Mouse (Mus musculus): ENCODE measurements around the gene 5830411N06Rik. TPM values are rescaled to one million over a fixed set of nuclear protein-coding genes. Genes with fewer than 3 reads are reported as not detected.

The 5830411N06Rik gene
- polyA plus RNA-seq, 1 experiment from 2014 or later, result 0.06 TPM

- no peaks in the 10 kb centered on the region for H3K27me3 ChIP-seq (ENCODE audit: control insufficient read depth, insufficient read depth, low read depth, low read length)
- no peak overlapping the region for H3K9ac ChIP-seq (ENCODE audit: low read length)
- no peak overlapping the region for H3K27ac ChIP-seq (ENCODE audit: low read length)
- H3K4me2 ChIP-seq (ENCODE audit: low read depth, low read length), result no peak overlapping the region
- no peak overlapping the region for H3K4me3 ChIP-seq (ENCODE audit: low read length)
- no peaks in the 10 kb centered on the region for H3K36me3 ChIP-seq (ENCODE audit: control insufficient read depth, insufficient read depth, low read length)
- H3K4me1 ChIP-seq (replicated peaks; ENCODE audit: control insufficient read depth, insufficient read depth, low read length), result no peaks in the 10 kb centered on the region
- no peaks in the 10 kb centered on the region for H3K9me3 ChIP-seq (ENCODE audit: control insufficient read depth, low read length)
- no peak for ATAC-seq (ENCODE audit: low read depth)
- 76% methylated on average over 13 of the region's 13 CpGs for WGBS
Observed at GRCm38 (mm10) chr7:140224209-140224608, 22.9 kb upstream of the 5830411N06Rik start.

- no peaks in the 10 kb centered on the region for H3K36me3 ChIP-seq (ENCODE audit: control insufficient read depth, insufficient read depth, low read length)
- H3K27me3 ChIP-seq (ENCODE audit: control insufficient read depth, insufficient read depth, low read depth, low read length), result no peaks in the 10 kb centered on the region
- 78% methylated on average over 13 of the region's 13 CpGs for WGBS
- no peaks in the 10 kb centered on the region for H3K4me1 ChIP-seq (replicated peaks; ENCODE audit: control insufficient read depth, insufficient read depth, low read length)
- H3K4me3 ChIP-seq (ENCODE audit: low read length), result no peak overlapping the region
- H3K4me2 ChIP-seq (ENCODE audit: low read depth, low read length), result no peak overlapping the region
- no peak overlapping the region for H3K27ac ChIP-seq (ENCODE audit: low read length)
- ATAC-seq (ENCODE audit: low read depth), result no peak
- H3K9me3 ChIP-seq (ENCODE audit: control insufficient read depth, low read length), result no peaks in the 10 kb centered on the region; the same call in 1 of the 2 replicates
- H3K9ac ChIP-seq (ENCODE audit: low read length), result no peak overlapping the region
Observed at GRCm38 (mm10) chr7:140228476-140228875, 18.6 kb upstream of the 5830411N06Rik start.

DNA sequence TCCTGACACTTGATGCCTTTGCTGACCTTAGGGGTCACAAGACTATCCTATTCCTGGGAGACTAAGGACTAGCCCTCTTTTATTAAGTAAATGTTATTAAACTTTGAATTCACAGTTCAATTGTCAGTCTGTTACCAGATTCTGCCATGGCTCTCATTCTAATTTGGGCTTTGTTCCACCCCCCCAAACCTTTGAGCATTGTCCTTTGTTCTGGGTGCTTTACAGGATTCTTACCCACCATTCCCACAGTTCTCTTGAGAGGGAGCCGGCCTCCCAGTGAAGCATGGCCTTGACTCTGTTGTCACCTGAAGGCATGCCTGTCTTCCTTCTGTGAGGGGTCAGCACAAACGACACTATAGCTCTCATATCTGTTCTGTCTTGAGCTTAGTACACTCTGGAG, 16.1 kb upstream of the 5830411N06Rik start:
- Histone ChIP-seq H3K36me3 (ENCODE audit: control insufficient read depth, insufficient read depth, low read length) (no peaks in the 10 kb centered on the region), H3K9ac (ENCODE audit: low read length) (no peak overlapping the region), H3K4me1 (replicated peaks; ENCODE audit: control insufficient read depth, insufficient read depth, low read length) (no peaks in the 10 kb centered on the region), H3K4me3 (ENCODE audit: low read length) (no peak overlapping the region), H3K9me3 (ENCODE audit: control insufficient read depth, low read length) (no peaks in the 10 kb centered on the region; the same call in 1 of the 2 replicates), H3K27ac (ENCODE audit: low read length) (no peak overlapping the region), H3K27me3 (ENCODE audit: control insufficient read depth, insufficient read depth, low read depth, low read length) (no peaks in the 10 kb centered on the region), H3K4me2 (ENCODE audit: low read depth, low read length) (no peak overlapping the region)
- 72% methylated on average over 2 of the region's 2 CpGs for WGBS
- no peak for ATAC-seq (ENCODE audit: low read depth)

- H3K4me3 ChIP-seq (ENCODE audit: low read length), result no peak overlapping the region
- WGBS, result 98% methylated on average over 3 of the region's 3 CpGs
- no peaks in the 10 kb centered on the region for H3K36me3 ChIP-seq (ENCODE audit: control insufficient read depth, insufficient read depth, low read length)
- H3K9me3 ChIP-seq (ENCODE audit: control insufficient read depth, low read length), result no peaks in the 10 kb centered on the region; the same call in 1 of the 2 replicates
- no peaks in the 10 kb centered on the region for H3K4me1 ChIP-seq (replicated peaks; ENCODE audit: control insufficient read depth, insufficient read depth, low read length)
- no peak overlapping the region for H3K9ac ChIP-seq (ENCODE audit: low read length)
- ATAC-seq (ENCODE audit: low read depth), result no peak
- H3K27ac ChIP-seq (ENCODE audit: low read length), result no peak overlapping the region
- no peaks in the 10 kb centered on the region for H3K27me3 ChIP-seq (ENCODE audit: control insufficient read depth, insufficient read depth, low read depth, low read length)
- no peak overlapping the region for H3K4me2 ChIP-seq (ENCODE audit: low read depth, low read length)
Observed at GRCm38 (mm10) chr7:140233696-140234095, 13.4 kb upstream of the 5830411N06Rik start.

GRCm38 (mm10) chr7:140253780-140254299, 6.8 kb downstream of the 5830411N06Rik start:
- 80% methylated on average over 7 of the region's 7 CpGs for WGBS
- H3K27me3 ChIP-seq (ENCODE audit: control insufficient read depth, insufficient read depth, low read depth, low read length), result no peaks in the 10 kb centered on the region
- no peak for ATAC-seq (ENCODE audit: low read depth)
- H3K9ac ChIP-seq (ENCODE audit: low read length), result no peak overlapping the region
- H3K4me3 ChIP-seq (ENCODE audit: low read length), result no peak overlapping the region
- no peaks in the 10 kb centered on the region for H3K4me1 ChIP-seq (replicated peaks; ENCODE audit: control insufficient read depth, insufficient read depth, low read length)
- no peaks in the 10 kb centered on the region for H3K36me3 ChIP-seq (ENCODE audit: control insufficient read depth, insufficient read depth, low read length)
- no peak overlapping the region for H3K4me2 ChIP-seq (ENCODE audit: low read depth, low read length)
- no peaks in the 10 kb centered on the region for H3K9me3 ChIP-seq (ENCODE audit: control insufficient read depth, low read length)
- H3K27ac ChIP-seq (ENCODE audit: low read length), result no peak overlapping the region

DNA sequence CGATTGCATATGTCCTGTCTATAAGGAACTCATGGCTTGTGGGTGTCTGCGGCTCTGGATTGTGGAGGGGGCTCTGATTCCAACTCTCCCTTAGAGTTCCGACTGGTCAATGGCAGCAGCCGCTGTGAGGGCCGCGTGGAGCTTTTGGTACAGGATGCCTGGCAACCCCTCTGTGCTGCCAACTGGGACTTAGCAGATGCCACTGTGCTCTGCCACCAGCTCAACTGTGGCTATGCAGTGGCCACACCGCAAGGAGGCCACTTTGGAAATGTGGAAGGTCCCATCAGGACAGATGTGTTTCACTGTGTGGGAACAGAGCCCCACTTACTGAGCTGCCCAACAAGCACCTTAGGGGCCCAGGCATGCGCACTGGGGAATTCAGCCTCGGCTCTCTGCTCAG, 48.7 kb downstream of the 5830411N06Rik start:
- H3K4me2 ChIP-seq (ENCODE audit: low read depth, low read length), result no peak overlapping the region
- H3K9me3 ChIP-seq (ENCODE audit: control insufficient read depth, low read length), result no peaks in the 10 kb centered on the region
- H3K27ac ChIP-seq (ENCODE audit: low read length), result no peak overlapping the region
- H3K4me1 ChIP-seq (replicated peaks; ENCODE audit: control insufficient read depth, insufficient read depth, low read length), result no peaks in the 10 kb centered on the region
- H3K9ac ChIP-seq (ENCODE audit: low read length), result no peak overlapping the region
- 78% methylated on average over 9 of the region's 9 CpGs for whole genome bisulfite sequencing
- no peaks in the 10 kb centered on the region for H3K36me3 ChIP-seq (ENCODE audit: control insufficient read depth, insufficient read depth, low read length)
- H3K27me3 ChIP-seq (ENCODE audit: control insufficient read depth, insufficient read depth, low read depth, low read length), result no peaks in the 10 kb centered on the region
- H3K4me3 ChIP-seq (ENCODE audit: low read length), result no peak overlapping the region
- ATAC-seq (ENCODE audit: low read depth), result no peak

DNA sequence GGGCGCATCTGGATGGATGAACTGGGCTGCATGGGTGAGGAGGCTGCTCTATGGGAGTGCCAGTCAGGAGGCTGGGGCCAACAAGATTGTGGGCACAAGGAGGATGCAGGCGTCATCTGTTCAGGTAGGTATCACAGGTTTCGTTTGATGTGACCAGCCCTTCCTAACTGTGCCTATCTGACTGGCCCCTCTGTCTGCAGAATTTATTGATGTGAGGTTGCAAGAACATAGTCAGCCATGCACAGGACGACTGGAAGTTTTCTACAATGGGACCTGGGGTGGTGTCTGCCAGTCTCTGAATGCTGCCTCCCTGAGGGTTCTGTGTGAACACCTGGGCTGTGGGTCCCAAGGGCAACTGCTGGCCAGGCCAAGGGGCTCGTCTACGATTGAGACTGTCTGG, 49.8 kb downstream of the 5830411N06Rik start:
- H3K4me1 ChIP-seq (replicated peaks; ENCODE audit: control insufficient read depth, insufficient read depth, low read length), result no peaks in the 10 kb centered on the region
- no peaks in the 10 kb centered on the region for H3K36me3 ChIP-seq (ENCODE audit: control insufficient read depth, insufficient read depth, low read length)
- H3K27ac ChIP-seq (ENCODE audit: low read length), result no peak overlapping the region
- H3K9me3 ChIP-seq (ENCODE audit: control insufficient read depth, low read length), result no peaks in the 10 kb centered on the region
- WGBS, result 63% methylated on average over 6 of the region's 6 CpGs
- H3K4me2 ChIP-seq (ENCODE audit: low read depth, low read length), result no peak overlapping the region
- no peaks in the 10 kb centered on the region for H3K27me3 ChIP-seq (ENCODE audit: control insufficient read depth, insufficient read depth, low read depth, low read length)
- H3K9ac ChIP-seq (ENCODE audit: low read length), result no peak overlapping the region
- H3K4me3 ChIP-seq (ENCODE audit: low read length), result no peak overlapping the region
- no peak for ATAC-seq (ENCODE audit: low read depth)

- 81% methylated on average over 3 of the region's 3 CpGs for WGBS
- no peak for ATAC-seq (ENCODE audit: low read depth)
- Histone ChIP-seq H3K36me3 (ENCODE audit: control insufficient read depth, insufficient read depth, low read length) (no peaks in the 10 kb centered on the region), H3K4me3 (ENCODE audit: low read length) (no peak overlapping the region), H3K27ac (ENCODE audit: low read length) (no peak overlapping the region), H3K9ac (ENCODE audit: low read length) (no peak overlapping the region), H3K9me3 (ENCODE audit: control insufficient read depth, low read length) (no peaks in the 10 kb centered on the region), H3K4me1 (replicated peaks; ENCODE audit: control insufficient read depth, insufficient read depth, low read length) (no peaks in the 10 kb centered on the region), H3K4me2 (ENCODE audit: low read depth, low read length) (no peak overlapping the region), H3K27me3 (ENCODE audit: control insufficient read depth, insufficient read depth, low read depth, low read length) (no peaks in the 10 kb centered on the region)
Observed at GRCm38 (mm10) chr7:140299416-140299815, 52.3 kb downstream of the 5830411N06Rik start.

DNA sequence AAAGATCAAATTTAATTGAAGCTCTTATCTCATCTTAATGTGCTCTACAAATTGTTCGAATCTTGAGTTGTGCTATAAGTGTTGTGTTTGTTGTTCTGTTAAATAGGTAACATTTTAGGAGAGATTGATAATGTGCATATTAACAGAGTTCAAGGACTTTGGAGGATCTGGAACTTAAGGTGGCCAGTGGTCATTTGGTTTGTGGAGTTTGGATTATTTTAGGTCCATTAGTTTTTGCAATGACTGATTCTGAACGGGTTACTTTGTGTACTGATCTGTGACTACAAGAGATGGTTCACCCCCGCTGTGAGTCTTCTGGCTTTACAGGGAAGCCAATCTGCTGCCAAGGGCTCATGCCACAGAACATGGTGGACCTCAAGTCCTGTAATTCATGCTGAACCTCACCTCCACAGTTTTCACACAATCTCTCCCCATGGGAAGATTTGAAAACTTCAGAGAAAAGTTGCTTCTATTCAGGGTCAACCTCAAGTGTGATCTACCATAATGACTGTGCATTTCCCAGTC, 72.8 kb downstream of the 5830411N06Rik start:
- Histone ChIP-seq H3K9me3 (ENCODE audit: control insufficient read depth, low read length) (no peaks in the 10 kb centered on the region), H3K36me3 (ENCODE audit: control insufficient read depth, insufficient read depth, low read length) (no peaks in the 10 kb centered on the region), H3K4me2 (ENCODE audit: low read depth, low read length) (no peak overlapping the region), H3K9ac (ENCODE audit: low read length) (no peak overlapping the region), H3K4me1 (replicated peaks; ENCODE audit: control insufficient read depth, insufficient read depth, low read length) (no peaks in the 10 kb centered on the region), H3K27me3 (ENCODE audit: control insufficient read depth, insufficient read depth, low read depth, low read length) (no peaks in the 10 kb centered on the region), H3K4me3 (ENCODE audit: low read length) (no peak overlapping the region), H3K27ac (ENCODE audit: low read length) (no peak overlapping the region)
- ATAC-seq (ENCODE audit: low read depth), result no peak
- 76% methylated on average over 3 of the region's 3 CpGs for WGBS

GRCm38 (mm10) chr7:140320558-140320957, 73.5 kb downstream of the 5830411N06Rik start, which contains the start of gene Olfr525:
TSS of gene Olfr525 (plus strand) at chr7:140320858.
- no peak for ATAC-seq (ENCODE audit: low read depth)
- Histone ChIP-seq H3K4me2 (ENCODE audit: low read depth, low read length) (no peak within 1 kb of the TSS), H3K36me3 (ENCODE audit: control insufficient read depth, insufficient read depth, low read length) (no peaks in the 10 kb centered on the region), H3K27me3 (ENCODE audit: control insufficient read depth, insufficient read depth, low read depth, low read length) (no peaks in the 10 kb centered on the region), H3K27ac (ENCODE audit: low read length) (no peak within 1 kb of the TSS), H3K4me1 (replicated peaks; ENCODE audit: control insufficient read depth, insufficient read depth, low read length) (no peaks in the 10 kb centered on the region), H3K4me3 (ENCODE audit: low read length) (no peak within 1 kb of the TSS), H3K9ac (ENCODE audit: low read length) (no peak within 1 kb of the TSS), H3K9me3 (ENCODE audit: control insufficient read depth, low read length) (no peaks in the 10 kb centered on the region)
- WGBS, result 44% methylated on average over 1 of the region's 1 CpGs
